ENCODE assay signal across 8 mouse cellular contexts in the genomic region with DNA sequence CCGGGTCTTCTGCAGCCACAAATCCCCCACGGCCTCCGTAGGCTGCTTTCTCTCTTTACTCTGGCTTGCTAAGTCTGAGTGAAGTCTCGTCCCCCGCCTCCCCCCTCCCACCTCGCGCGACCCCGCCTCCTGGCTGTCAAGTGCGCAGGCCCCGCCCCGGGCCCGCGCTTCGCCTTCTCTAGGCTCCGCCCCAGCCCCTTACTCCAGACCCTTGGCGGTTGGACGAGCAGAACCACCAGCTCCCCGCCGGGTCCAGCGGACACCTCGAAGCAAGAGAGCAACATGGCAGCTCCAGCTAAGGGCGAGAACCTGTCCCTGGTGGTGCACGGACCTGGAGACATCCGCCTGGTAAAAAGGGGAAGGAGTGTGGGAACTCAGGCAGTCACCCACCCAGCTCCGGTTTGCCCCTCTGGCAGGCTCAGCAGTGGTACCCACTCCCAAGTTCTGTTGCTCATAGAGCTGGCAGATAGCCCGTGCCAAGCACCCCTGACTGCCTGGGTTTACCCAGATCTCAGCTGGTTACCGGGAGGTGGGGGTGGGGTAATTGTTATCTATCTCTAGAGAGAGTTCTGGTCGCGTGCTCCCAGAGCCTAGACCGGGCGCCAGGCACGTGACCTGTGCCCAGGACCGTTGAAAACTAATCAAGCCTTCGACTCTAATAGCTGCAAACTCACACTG. TPM values are rescaled to one million over a fixed set of nuclear protein-coding genes. Genes with fewer than 3 reads are reported as not detected.
DNase-seq lines count a peak whose midpoint lies in the region; ATAC-seq lines count a peak whose summit lies in the region.

A gene (plus strand): TSS at position 139 of the 678 bp plus-strand sequence.

- peak within 1 kb of the TSS; percentile 78 for H3K9ac ChIP-seq in heart, embryonic 14.5 days (ENCODE audit: low read length)
- H3K9ac ChIP-seq in liver, embryonic 12.5 days: peak within 1 kb of the TSS; percentile 80

- peak within 1 kb of the TSS; percentile 86 for H3K4me2 ChIP-seq in heart, embryonic 14.5 days (ENCODE audit: low read length)
- peak within 1 kb of the TSS; percentile 84 for H3K4me2 ChIP-seq in liver, embryonic 12.5 days

- H3K9me3 ChIP-seq in forebrain, embryonic 10.5 days: no peaks in the 10 kb centered on the region
- H3K9me3 ChIP-seq in heart, embryonic 14.5 days (ENCODE audit: control insufficient read depth, low read length): no peaks in the 10 kb centered on the region
- no peaks in the 10 kb centered on the region for H3K9me3 ChIP-seq in liver, embryonic 12.5 days (replicated peaks)

- peaks cover 14% of the 10 kb centered on the region for H3K4me1 ChIP-seq in forebrain, embryonic 10.5 days
- H3K4me1 ChIP-seq in heart, embryonic 14.5 days (ENCODE audit: control insufficient read depth in 2 of 2, insufficient read depth in 2 of 2, low read length in 2 of 2): peaks cover 4 to 6% of the 10 kb centered on the region in 2 experiments
- H3K4me1 ChIP-seq in liver, embryonic 12.5 days: peaks cover 62% of the 10 kb centered on the region

- peak; percentile 92 for ATAC-seq in heart, embryonic 14.5 days (ENCODE audit: insufficient number of reproducible peaks, insufficient read depth, low FRiP score, low read depth)
- ATAC-seq in liver, embryonic 12.5 days: peak; percentile 94

- peak within 1 kb of the TSS; percentile 85 for H3K27ac ChIP-seq in forebrain, embryonic 10.5 days
- H3K27ac ChIP-seq in heart, embryonic 14.5 days (replicated peaks in 1 of 2; ENCODE audit: control insufficient read depth in 1 of 2, insufficient read depth in 1 of 2, low read depth in 2 of 2, low read length in 2 of 2): peak within 1 kb of the TSS; percentile 77 to 83
- peak within 1 kb of the TSS; percentile 93 for H3K27ac ChIP-seq in liver, embryonic 12.5 days

- under 1% methylated on average over 35 of the region's 35 CpGs for WGBS in forebrain, embryonic 10.5 days
- WGBS in heart, embryonic 14.5 days: under 1% methylated on average over 35 of the region's 35 CpGs
- WGBS in liver, embryonic 12.5 days (ENCODE audit: insufficient replicate concordance): 2% methylated on average over 35 of the region's 35 CpGs

- peak; percentile 23 to 54 for DNase-seq in CD8-positive naive resting alpha-beta T cell, adult 2 months (ENCODE audit: low read depth in 2 of 2, low spot score in 2 of 2)
- peak; percentile 47 for DNase-seq in c-Kit-negative CD71-positive TER-119-positive erythroid progenitor cells, embryonic 14.5 days (ENCODE audit: low read depth, low spot score)
- DNase-seq in forebrain, embryonic 10.5 days (ENCODE audit: extremely low spot score, low spot score): peak; percentile 93
- peak; percentile 90 for DNase-seq in kidney, postnatal 10 days
- peak; percentile 85 for DNase-seq in naive thymus-derived CD4-positive, alpha-beta T cell, adult 2 months (ENCODE audit: low read depth)
- peak; percentile 65 for DNase-seq in splenic B cell, adult 2 months (ENCODE audit: low read depth, low spot score)

- H3K36me3 ChIP-seq in forebrain, embryonic 10.5 days (replicated peaks): no peaks in the 10 kb centered on the region
- H3K36me3 ChIP-seq in heart, embryonic 14.5 days (ENCODE audit: control insufficient read depth, insufficient read depth, low read length): no peaks in the 10 kb centered on the region
- H3K36me3 ChIP-seq in liver, embryonic 12.5 days: peaks cover 12% of the 10 kb centered on the region; the same call in 1 of the 2 replicates
- no peaks in the 10 kb centered on the region for H3K36me3 ChIP-seq in splenic B cell, adult 2 months (ENCODE audit: control insufficient read depth, insufficient read depth, low read length, poor library complexity, severe bottlenecking)

- H3K4me3 ChIP-seq in forebrain, embryonic 10.5 days: peak within 1 kb of the TSS; percentile 66
- H3K4me3 ChIP-seq in heart, embryonic 14.5 days (ENCODE audit: control insufficient read depth in 1 of 2, insufficient read depth in 1 of 2, low read depth in 1 of 2, low read length in 2 of 2): peak within 1 kb of the TSS; percentile 56 to 88
- peak within 1 kb of the TSS; percentile 77 for H3K4me3 ChIP-seq in liver, embryonic 12.5 days

- peaks cover 14% of the 10 kb centered on the region for H3K27me3 ChIP-seq in forebrain, embryonic 10.5 days (ENCODE audit: poor library complexity, severe bottlenecking)
- H3K27me3 ChIP-seq in heart, embryonic 14.5 days (ENCODE audit: control insufficient read depth, insufficient read depth, low read length): no peaks in the 10 kb centered on the region
- no peaks in the 10 kb centered on the region for H3K27me3 ChIP-seq in liver, embryonic 12.5 days (replicated peaks)
- H3K27me3 ChIP-seq in splenic B cell, adult 2 months (ENCODE audit: control insufficient read depth, insufficient read depth, low read length, poor library complexity, severe bottlenecking): no peaks in the 10 kb centered on the region

RNA-seq across cellular contexts. Expression of the gene that starts here (rescaled TPM):
- polyA plus RNA-seq in forebrain, embryonic 10.5 days (2016; fragmentation: Nextera tagmentation; extraction: Ambion mirVana): 30.7 and 30.9 TPM in 2 replicates
- polyA plus RNA-seq in heart, embryonic 14.5 days (2014; fragmentation: Nextera tagmentation; extraction: Ambion mirVana): 63.6 and 63.7 TPM in 2 replicates
- 159 and 163 TPM in 2 replicates for polyA plus RNA-seq in liver, embryonic 12.5 days (2016; fragmentation: Nextera tagmentation; extraction: Ambion mirVana)

Comparison
In these comparisons a context has a peak if more than half of its experiments do, and no peak if none do; other contexts are left out.
1. Peak in every context shown above with its lines: DNase-seq, ATAC-seq, H3K4me3 ChIP-seq and H3K27ac ChIP-seq.
2. DNase-seq: peak in every context shown above with its lines; median percentile 93 in forebrain, embryonic 10.5 days; 90 in kidney, postnatal 10 days; 85 in naive thymus-derived CD4-positive, alpha-beta T cell, adult 2 months; 65 in splenic B cell, adult 2 months; 47 in c-Kit-negative CD71-positive TER-119-positive erythroid progenitor cells, embryonic 14.5 days; 38 in CD8-positive naive resting alpha-beta T cell, adult 2 months.